Mouse (Mus musculus) c-Kit-positive CD71-negative TER-119-negative erythroid progenitor cells, embryonic 14.5 days (primary cell): Measurements from ENCODE around the gene Olfr624.
"Not testable (repeated sequence)": the region's sequence is repeated elsewhere in the genome, so short reads cannot be mapped to it uniquely, and the experiment has no call there.

Experiments
- DNase-seq: peaks from one replicate; pipeline ENCODE4 v3.0.0-alpha.2; 2013; ENCODE audit warnings: low read depth

Gene Olfr624

GRCm38 (mm10) chr7:103671091-103671490, at the start of gene Olfr624:
Gene Olfr624 (minus strand): TSS chr7:103671191.
- DNase-seq = no peak

DNA sequence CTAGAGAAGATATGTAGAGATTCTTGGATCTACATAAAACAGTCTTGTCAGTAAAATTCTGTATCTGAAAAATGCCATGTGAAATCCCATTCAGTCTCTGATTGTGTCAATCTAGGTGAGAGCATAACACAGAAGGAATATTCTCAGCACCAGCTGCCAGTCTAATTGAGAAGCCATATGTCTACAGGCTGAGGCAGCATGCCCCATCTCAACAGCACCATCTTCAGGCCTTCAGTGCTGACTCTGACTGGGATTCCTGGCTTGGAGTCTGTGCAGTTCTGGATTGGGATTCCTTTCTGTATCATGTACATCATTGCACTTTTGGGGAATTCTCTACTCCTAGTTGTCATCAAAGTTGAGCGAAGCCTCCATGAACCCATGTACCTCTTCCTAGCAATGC, 45.4 kb upstream of the Olfr624 start:
- DNase-seq = not testable (repeated sequence)

DNA sequence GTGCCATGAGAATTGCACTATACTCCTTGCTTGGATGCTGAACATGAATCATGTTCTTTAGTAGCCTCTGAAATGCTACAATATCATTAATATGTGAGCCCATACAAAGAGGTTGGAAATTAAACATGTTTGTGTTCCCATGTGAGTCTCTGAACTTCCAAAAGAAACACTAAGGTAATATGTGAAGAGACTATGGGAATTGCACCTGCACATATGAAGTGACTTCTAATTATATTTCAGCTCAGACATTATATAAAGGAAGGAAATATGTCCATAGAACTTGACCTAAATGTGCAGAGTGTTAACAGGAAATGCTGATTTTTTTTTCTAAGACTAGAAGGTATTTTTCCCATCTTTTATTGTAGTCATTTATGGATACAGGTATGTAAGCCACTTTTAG, 43.4 kb upstream of the Olfr624 start, which contains the start of gene Olfr243:
TSS of gene Olfr243 (plus strand) at position 301 of the 400 bp plus-strand sequence.
- DNase-seq = no peak

GRCm38 (mm10) chr7:103712024-103712423, 41.0 kb upstream of the Olfr624 start:
- DNase-seq = peak; percentile 5

GRCm38 (mm10) chr7:103699469-103699868, 28.5 kb upstream of the Olfr624 start:
- no peak for DNase-seq

DNA sequence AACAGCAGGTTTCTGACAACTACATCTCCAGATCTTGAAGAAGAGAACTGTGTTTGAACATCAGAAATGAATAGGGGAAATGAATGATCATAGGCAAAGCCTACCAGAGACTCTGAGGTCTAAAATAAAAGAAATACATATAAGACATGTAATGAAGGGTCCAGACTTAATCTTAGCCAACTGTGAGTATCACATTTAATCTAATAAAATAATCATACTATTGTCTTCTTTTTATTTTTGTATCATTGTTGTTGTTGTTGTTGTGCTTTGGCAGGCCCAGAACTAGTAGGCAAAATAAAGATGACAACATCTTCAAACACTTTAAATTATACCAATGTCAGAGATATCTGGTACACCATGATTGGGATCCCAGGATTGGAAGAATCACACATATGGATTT, 11.4 kb upstream of the Olfr624 start, which contains the start of gene Olfr625-ps1:
TSS of gene Olfr625-ps1 (plus strand) at position 301 of the 400 bp plus-strand sequence.
- DNase-seq = no peak

- no peak for DNase-seq
Observed at GRCm38 (mm10) chr7:103663598-103663997, 7.4 kb downstream of the Olfr624 start, which contains the start of gene Olfr623. Gene Olfr623 (minus strand): TSS chr7:103663698.

GRCm38 (mm10) chr7:103644070-103644469, 26.9 kb downstream of the Olfr624 start:
- no peak for DNase-seq

DNA sequence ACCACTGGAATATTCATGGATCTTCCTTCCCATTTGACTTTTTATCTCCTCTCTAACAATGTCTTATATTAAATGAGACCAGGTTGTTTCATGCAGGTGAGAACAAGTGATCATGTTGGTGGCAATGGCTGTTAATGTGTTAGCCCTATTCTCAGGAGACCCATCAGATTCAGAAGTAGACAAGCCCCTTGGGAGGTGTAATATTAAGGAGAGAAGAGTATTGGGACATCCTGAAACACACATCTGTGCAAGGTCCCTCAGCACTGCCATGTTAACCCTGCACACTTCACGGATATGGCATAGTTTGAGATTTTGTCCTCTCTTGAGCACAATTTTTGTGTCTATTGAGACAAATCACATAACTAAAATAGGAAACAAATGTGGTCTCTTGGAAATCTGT, 28.4 kb downstream of the Olfr624 start, which contains the start of gene Olfr622:
TSS of gene Olfr622 (minus strand) at position 101 of the 400 bp plus-strand sequence.
- no peak for DNase-seq

DNA sequence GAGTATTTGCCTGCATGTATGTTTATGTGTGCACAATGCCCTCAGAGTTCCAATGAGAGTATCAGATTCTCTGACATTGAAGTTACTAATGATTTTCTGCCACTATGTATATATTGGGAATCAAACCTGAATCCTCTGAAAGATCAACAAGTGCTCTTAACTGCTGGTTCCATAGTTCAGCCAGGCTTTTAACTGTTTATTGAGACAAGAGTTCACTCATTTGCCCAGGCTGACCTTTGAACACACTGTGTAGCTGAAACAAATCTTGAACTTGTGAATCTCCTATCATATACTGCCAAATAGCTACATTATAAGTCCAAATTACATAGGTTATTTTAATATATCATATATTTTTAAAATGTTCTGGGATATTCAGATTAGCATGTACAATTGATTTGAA, 34.2 kb downstream of the Olfr624 start:
- no peak for DNase-seq
